Mouse (Mus musculus): ENCODE measurements around the gene Hnrnpl. TPM values are rescaled to one million over a fixed set of nuclear protein-coding genes. Genes with fewer than 3 reads are reported as not detected.

The Hnrnpl gene
- polyA plus RNA-seq, 1 experiment from 2014 or later, result 69.0 TPM

GRCm38 (mm10) chr7:28770309-28770708 is 38.0 kb upstream of the Hnrnpl start:
- H3K9ac ChIP-seq (ENCODE audit: low read depth, low read length), result no peak overlapping the region
- peaks cover 33% of the 10 kb centered on the region for H3K4me1 ChIP-seq (ENCODE audit: control insufficient read depth, low read depth, low read length)
- H3K4me3 ChIP-seq (ENCODE audit: low read depth, low read length), result no peak overlapping the region
- no peak overlapping the region for H3K4me2 ChIP-seq (ENCODE audit: low read depth, low read length)
- no peak for ATAC-seq (ENCODE audit: low read depth)
- H3K27ac ChIP-seq (ENCODE audit: low read length), result no peak overlapping the region; the same call in 1 of the 2 replicates
- no peaks in the 10 kb centered on the region for H3K9me3 ChIP-seq (replicated peaks; ENCODE audit: control insufficient read depth, low read length)
- no peaks in the 10 kb centered on the region for H3K36me3 ChIP-seq (ENCODE audit: control insufficient read depth, insufficient read depth)
- 20% methylated on average over 3 of the region's 3 CpGs for WGBS (ENCODE audit: insufficient replicate concordance)
- H3K27me3 ChIP-seq (ENCODE audit: control insufficient read depth, insufficient read depth, low read depth, low read length), result no peaks in the 10 kb centered on the region

DNA sequence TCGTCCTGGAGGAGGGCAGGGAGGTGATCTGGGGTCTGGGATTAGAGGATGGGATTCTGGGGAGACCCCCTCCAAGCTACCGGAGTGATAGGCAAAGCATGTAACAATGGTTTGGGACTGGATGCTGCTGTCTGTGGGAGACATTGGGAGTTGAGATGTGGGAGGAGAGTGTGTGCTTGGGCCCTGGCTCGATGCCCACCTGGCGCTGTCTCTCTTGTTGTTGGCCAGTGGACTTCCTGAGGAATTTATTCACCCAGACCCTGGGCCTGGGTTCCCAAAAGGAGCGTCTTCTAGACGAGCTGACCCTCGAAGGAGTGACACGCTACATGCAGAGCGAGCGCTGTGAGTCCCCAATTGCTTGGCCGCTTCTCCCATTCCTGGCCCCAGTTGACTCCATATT is 36.5 kb upstream of the Hnrnpl start:
- 83% methylated on average over 11 of the region's 11 CpGs for WGBS (ENCODE audit: insufficient replicate concordance)
- H3K4me1 ChIP-seq (ENCODE audit: control insufficient read depth, low read depth, low read length), result peaks cover 28% of the 10 kb centered on the region
- no peaks in the 10 kb centered on the region for H3K9me3 ChIP-seq (replicated peaks; ENCODE audit: control insufficient read depth, low read length)
- H3K27ac ChIP-seq (ENCODE audit: low read length), result no peak overlapping the region
- H3K36me3 ChIP-seq (ENCODE audit: control insufficient read depth, insufficient read depth), result no peaks in the 10 kb centered on the region
- ATAC-seq (ENCODE audit: low read depth), result no peak
- H3K4me2 ChIP-seq (ENCODE audit: low read depth, low read length), result no peak overlapping the region
- no peak overlapping the region for H3K4me3 ChIP-seq (ENCODE audit: low read depth, low read length)
- no peak overlapping the region for H3K9ac ChIP-seq (ENCODE audit: low read depth, low read length)
- H3K27me3 ChIP-seq (ENCODE audit: control insufficient read depth, insufficient read depth, low read depth, low read length), result no peaks in the 10 kb centered on the region

DNA sequence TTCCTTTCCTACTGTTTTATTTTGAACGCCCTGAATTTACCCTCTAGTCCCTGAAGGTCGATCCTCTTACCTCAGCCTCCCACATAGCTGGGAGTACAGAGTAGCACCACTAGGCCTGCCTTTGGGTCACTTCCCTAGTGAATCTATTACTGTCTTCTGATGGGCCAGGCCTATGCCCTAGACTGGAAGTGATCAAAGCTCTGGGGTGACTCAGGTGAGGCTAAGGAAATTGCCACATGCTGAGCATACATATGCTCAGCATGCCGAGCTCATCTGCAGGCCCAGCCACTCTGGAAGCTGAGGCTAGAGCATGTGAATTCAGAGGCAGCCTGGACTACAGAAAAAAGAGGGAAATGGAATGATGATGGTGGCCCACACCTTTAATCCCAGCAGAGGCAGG is 35.2 kb upstream of the Hnrnpl start:
- ATAC-seq (ENCODE audit: low read depth), result no peak
- Histone ChIP-seq H3K36me3 (ENCODE audit: control insufficient read depth, insufficient read depth) (no peaks in the 10 kb centered on the region), H3K4me1 (ENCODE audit: control insufficient read depth, low read depth, low read length) (peaks cover 16% of the 10 kb centered on the region), H3K4me3 (ENCODE audit: low read depth, low read length) (no peak overlapping the region), H3K27me3 (ENCODE audit: control insufficient read depth, insufficient read depth, low read depth, low read length) (no peaks in the 10 kb centered on the region), H3K4me2 (ENCODE audit: low read depth, low read length) (no peak overlapping the region), H3K27ac (ENCODE audit: low read length) (no peak overlapping the region), H3K9me3 (replicated peaks; ENCODE audit: control insufficient read depth, low read length) (no peaks in the 10 kb centered on the region), H3K9ac (ENCODE audit: low read depth, low read length) (no peak overlapping the region)
- 60% methylated on average over 3 of the region's 3 CpGs for WGBS (ENCODE audit: insufficient replicate concordance)

- Histone ChIP-seq H3K4me3 (ENCODE audit: low read depth, low read length) (no peak overlapping the region), H3K27ac (ENCODE audit: low read length) (no peak overlapping the region), H3K9ac (ENCODE audit: low read depth, low read length) (no peak overlapping the region), H3K4me1 (ENCODE audit: control insufficient read depth, low read depth, low read length) (peaks cover 15% of the 10 kb centered on the region), H3K27me3 (ENCODE audit: control insufficient read depth, insufficient read depth, low read depth, low read length) (no peaks in the 10 kb centered on the region), H3K9me3 (replicated peaks; ENCODE audit: control insufficient read depth, low read length) (no peaks in the 10 kb centered on the region), H3K36me3 (ENCODE audit: control insufficient read depth, insufficient read depth) (no peaks in the 10 kb centered on the region), H3K4me2 (ENCODE audit: low read depth, low read length) (no peak overlapping the region)
- ATAC-seq (ENCODE audit: low read depth), result no peak
- WGBS (ENCODE audit: insufficient replicate concordance), result 84% methylated on average over 12 of the region's 12 CpGs
These were observed 34.2 kb upstream of the Hnrnpl start for GRCm38 (mm10) chr7:28774164-28774563.

- ATAC-seq (ENCODE audit: low read depth), result no peak
These were observed 33.2 kb upstream of the Hnrnpl start for GRCm38 (mm10) chr7:28775129-28775528.

DNA sequence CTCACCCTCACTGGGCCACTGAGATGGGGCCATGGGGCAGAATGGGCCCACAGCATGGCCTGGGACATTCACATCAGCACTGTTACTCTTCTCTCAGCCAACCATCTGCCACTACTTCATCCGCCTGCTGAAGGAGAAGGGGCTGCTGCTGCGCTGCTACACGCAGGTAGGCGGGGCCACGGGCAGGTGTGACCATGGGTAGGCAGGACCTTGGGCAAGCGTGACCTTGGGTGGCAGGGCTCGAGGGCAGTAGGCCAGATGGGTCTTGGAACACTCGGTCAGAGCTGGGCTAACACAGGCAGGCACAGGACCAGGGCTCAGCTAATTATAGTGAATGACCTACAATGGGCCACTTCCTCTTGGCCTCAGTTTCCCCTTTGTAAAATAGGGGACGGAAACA is 29.5 kb upstream of the Hnrnpl start:
- WGBS (ENCODE audit: insufficient replicate concordance), result 77% methylated on average over 9 of the region's 9 CpGs
- Histone ChIP-seq H3K4me1 (ENCODE audit: control insufficient read depth, low read depth, low read length) (peaks cover 9% of the 10 kb centered on the region), H3K9ac (ENCODE audit: low read depth, low read length) (no peak overlapping the region), H3K9me3 (replicated peaks; ENCODE audit: control insufficient read depth, low read length) (no peaks in the 10 kb centered on the region), H3K36me3 (ENCODE audit: control insufficient read depth, insufficient read depth) (no peaks in the 10 kb centered on the region), H3K4me2 (ENCODE audit: low read depth, low read length) (no peak overlapping the region), H3K27me3 (ENCODE audit: control insufficient read depth, insufficient read depth, low read depth, low read length) (no peaks in the 10 kb centered on the region), H3K4me3 (ENCODE audit: low read depth, low read length) (no peak overlapping the region), H3K27ac (ENCODE audit: low read length) (no peak overlapping the region)
- no peak for ATAC-seq (ENCODE audit: low read depth)

More at GRCm38 (mm10) chr7:28775129-28775528, 33.2 kb upstream of the Hnrnpl start:
- 70% methylated on average over 7 of the region's 7 CpGs for WGBS (ENCODE audit: insufficient replicate concordance)
- H3K27me3 ChIP-seq (ENCODE audit: control insufficient read depth, insufficient read depth, low read depth, low read length), result no peaks in the 10 kb centered on the region
- H3K9ac ChIP-seq (ENCODE audit: low read depth, low read length), result no peak overlapping the region
- no peak overlapping the region for H3K4me3 ChIP-seq (ENCODE audit: low read depth, low read length)
- H3K27ac ChIP-seq (ENCODE audit: low read length), result no peak overlapping the region
- peaks cover 10% of the 10 kb centered on the region for H3K4me1 ChIP-seq (ENCODE audit: control insufficient read depth, low read depth, low read length)
- H3K36me3 ChIP-seq (ENCODE audit: control insufficient read depth, insufficient read depth), result no peaks in the 10 kb centered on the region
- H3K4me2 ChIP-seq (ENCODE audit: low read depth, low read length), result no peak overlapping the region
- no peaks in the 10 kb centered on the region for H3K9me3 ChIP-seq (replicated peaks; ENCODE audit: control insufficient read depth, low read length)

DNA sequence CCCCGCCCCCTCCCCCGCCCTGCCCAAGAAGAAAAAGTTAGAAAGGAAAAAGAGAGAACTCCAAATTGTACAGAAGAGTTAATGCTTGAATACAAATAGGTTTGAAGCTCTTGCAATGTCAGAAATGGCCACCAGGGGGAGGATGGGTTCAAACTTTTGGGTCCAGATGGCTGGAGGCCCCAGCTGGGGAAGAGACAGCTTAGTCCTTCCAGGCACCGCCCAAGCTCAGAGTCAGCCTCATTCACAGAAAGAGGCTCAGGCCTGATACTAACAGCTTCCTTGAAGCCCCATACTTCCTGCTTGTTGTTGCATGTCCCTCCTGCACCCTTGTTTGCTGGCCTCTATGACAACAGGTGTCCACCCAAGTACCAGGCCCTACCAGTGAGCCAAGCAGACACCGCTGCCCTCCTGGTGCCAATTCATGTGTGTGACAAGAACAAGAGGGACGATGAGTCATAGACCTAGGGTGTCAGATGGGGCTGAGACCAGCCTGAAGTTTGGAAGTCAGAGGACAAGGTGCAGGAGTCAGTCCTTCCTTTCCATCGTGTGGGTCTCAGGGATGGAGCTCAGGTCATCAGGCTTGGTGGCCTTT is 28.2 kb upstream of the Hnrnpl start:
- Histone ChIP-seq H3K27me3 (ENCODE audit: control insufficient read depth, insufficient read depth, low read depth, low read length) (no peaks in the 10 kb centered on the region), H3K9ac (ENCODE audit: low read depth, low read length) (no peak overlapping the region), H3K4me2 (ENCODE audit: low read depth, low read length) (no peak overlapping the region), H3K9me3 (replicated peaks; ENCODE audit: control insufficient read depth, low read length) (no peaks in the 10 kb centered on the region), H3K36me3 (ENCODE audit: control insufficient read depth, insufficient read depth) (no peaks in the 10 kb centered on the region), H3K4me1 (ENCODE audit: control insufficient read depth, low read depth, low read length) (peaks cover 9% of the 10 kb centered on the region), H3K4me3 (ENCODE audit: low read depth, low read length) (no peak overlapping the region), H3K27ac (ENCODE audit: low read length) (peak overlapping the region; percentile 59)
- ATAC-seq (ENCODE audit: low read depth), result peak; percentile 60
- WGBS (ENCODE audit: insufficient replicate concordance), result 41% methylated on average over 6 of the region's 6 CpGs

- 50% methylated on average over 7 of the region's 7 CpGs for WGBS (ENCODE audit: insufficient replicate concordance)
- Histone ChIP-seq H3K36me3 (ENCODE audit: control insufficient read depth, insufficient read depth) (no peaks in the 10 kb centered on the region), H3K4me1 (ENCODE audit: control insufficient read depth, low read depth, low read length) (peaks cover 9% of the 10 kb centered on the region), H3K27ac (ENCODE audit: low read length) (no peak overlapping the region), H3K27me3 (ENCODE audit: control insufficient read depth, insufficient read depth, low read depth, low read length) (no peaks in the 10 kb centered on the region), H3K4me2 (ENCODE audit: low read depth, low read length) (no peak overlapping the region), H3K9ac (ENCODE audit: low read depth, low read length) (no peak overlapping the region), H3K9me3 (replicated peaks; ENCODE audit: control insufficient read depth, low read length) (no peaks in the 10 kb centered on the region), H3K4me3 (ENCODE audit: low read depth, low read length) (no peak overlapping the region)
- no peak for ATAC-seq (ENCODE audit: low read depth)
These were observed 27.5 kb upstream of the Hnrnpl start for GRCm38 (mm10) chr7:28780857-28781256.

DNA sequence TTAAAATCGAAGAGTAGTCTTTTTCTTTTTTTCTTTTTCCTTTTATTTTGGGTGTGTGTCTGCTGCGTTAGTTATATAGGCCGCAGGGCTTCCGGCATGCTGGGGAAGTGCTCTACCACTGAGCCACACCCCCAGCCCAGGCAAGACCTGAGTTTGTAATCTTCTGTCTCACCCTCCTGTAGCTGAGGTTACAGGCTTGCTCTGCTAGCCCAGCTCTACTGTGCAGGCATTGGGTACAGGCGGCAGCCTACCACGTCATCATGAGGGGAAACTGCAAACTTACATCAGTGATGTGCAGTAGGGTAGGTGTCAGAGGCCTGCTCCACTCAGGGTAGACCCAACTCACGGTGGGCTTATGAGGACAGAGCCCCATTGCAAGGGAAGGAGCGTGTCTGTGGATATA is 27.1 kb upstream of the Hnrnpl start:
- Histone ChIP-seq H3K27ac (ENCODE audit: low read length) (peak overlapping the region; percentile 19; the same call in 1 of the 2 replicates), H3K27me3 (ENCODE audit: control insufficient read depth, insufficient read depth, low read depth, low read length) (no peaks in the 10 kb centered on the region), H3K4me2 (ENCODE audit: low read depth, low read length) (no peak overlapping the region), H3K9me3 (replicated peaks; ENCODE audit: control insufficient read depth, low read length) (no peaks in the 10 kb centered on the region), H3K36me3 (ENCODE audit: control insufficient read depth, insufficient read depth) (no peaks in the 10 kb centered on the region), H3K4me3 (ENCODE audit: low read depth, low read length) (no peak overlapping the region), H3K4me1 (ENCODE audit: control insufficient read depth, low read depth, low read length) (peaks cover 9% of the 10 kb centered on the region), H3K9ac (ENCODE audit: low read depth, low read length) (no peak overlapping the region)
- WGBS (ENCODE audit: insufficient replicate concordance), result 61% methylated on average over 8 of the region's 8 CpGs
- no peak for ATAC-seq (ENCODE audit: low read depth)
